27 mouse cellular contexts compared by ENCODE assay signal in the genomic region with DNA sequence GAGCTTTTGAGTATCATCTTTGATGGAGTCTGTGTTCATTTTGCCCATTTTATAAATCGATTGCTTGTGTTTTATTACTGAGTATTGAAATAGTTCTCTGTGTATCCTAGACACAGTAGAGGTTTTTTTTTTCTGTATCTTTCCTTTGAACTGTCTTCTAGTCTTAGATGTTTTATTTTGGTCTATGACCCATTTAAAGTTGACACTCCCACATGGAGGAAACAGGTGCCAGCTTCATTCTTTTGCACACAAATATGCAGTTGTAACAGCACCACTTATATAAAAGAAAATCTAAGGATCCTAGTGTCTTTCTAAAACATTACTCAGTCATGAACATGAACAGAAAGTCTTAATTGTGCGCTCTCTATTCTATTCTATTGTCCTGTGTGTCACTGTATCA.
A peak's percentile ranks its signal among the peaks of the same experiment; 100 is the strongest.
DNase-seq lines count a peak whose midpoint lies in the region; ATAC-seq lines count a peak whose summit lies in the region.
"Had no signal": no experiment of that assay in that cellular context is flagged by ENCODE, and none has a peak within 500 bp of the region (broad histone marks: within the 10 kb centered on the region; RNA-seq: fewer than 3 reads in every experiment).

No protein-coding gene starts in this region.

- H3K9me3 ChIP-seq in hindbrain, embryonic 10.5 days = no peaks in the 10 kb centered on the region
- H3K9me3 ChIP-seq: embryonic facial prominence, embryonic 10.5 days; embryonic facial prominence, embryonic 12.5 days; forebrain, embryonic 13.5 days; forebrain, embryonic 15.5 days had no signal

- ATAC-seq in frontal cortex, adult (ENCODE audit: low TSS enrichment) = peak; percentile 91
- ATAC-seq: activated CD4-positive, CD25-positive, alpha-beta regulatory T cell, adult 4 months; CD4-positive, CD25-positive, alpha-beta regulatory T cell, adult 4 months; forebrain, embryonic 13.5 days; forebrain, embryonic 15.5 days; Patski had no signal

- WGBS in hindbrain, embryonic 10.5 days = 88% methylated on average over 2 of the region's 2 CpGs

- DNase-seq in frontal cortex, postnatal 14 days (ENCODE audit: low spot score in 2 of 2) = no peak
- peak; percentile 12 for DNase-seq in left cerebral cortex, adult 11 months (ENCODE audit: low spot score)
- DNase-seq in left cerebral cortex, adult 18-20 months (ENCODE audit: low spot score in 2 of 2) = no peak
- DNase-seq in right cerebral cortex, adult 2 months (ENCODE audit: low spot score in 2 of 2) = peak; percentile 21 to 31
- DNase-seq in right cerebral cortex, postnatal 25 days = no peak
- peak; percentile 64 for DNase-seq in telencephalon, adult 2 months (ENCODE audit: low read depth, low spot score)
- DNase-seq in hindbrain, embryonic 10.5 days (ENCODE audit: low spot score) = no peak
- DNase-seq: adrenal gland, adult 8-10 months; adrenal gland, postnatal 14 days; adrenal gland, postnatal 36 days; B cell, adult 2 months; cerebellum, adult 11 months; cerebellum, adult 18-20 months; cerebellum, adult 8-10 months; cerebellum, adult 9-11 months; cerebellum, postnatal 14 days; cerebellum, postnatal 36 days had no signal

- no peak overlapping the region for H3K27ac ChIP-seq in hindbrain, embryonic 10.5 days
- H3K27ac ChIP-seq: embryonic facial prominence, embryonic 10.5 days; embryonic facial prominence, embryonic 12.5 days; forebrain, embryonic 13.5 days; forebrain, embryonic 15.5 days had no signal

- no peaks in the 10 kb centered on the region for H3K36me3 ChIP-seq in hindbrain, embryonic 10.5 days
- H3K36me3 ChIP-seq: embryonic facial prominence, embryonic 10.5 days; embryonic facial prominence, embryonic 12.5 days; forebrain, embryonic 15.5 days; G1E had no signal

- no peaks in the 10 kb centered on the region for H3K27me3 ChIP-seq in hindbrain, embryonic 10.5 days (ENCODE audit: insufficient read depth, poor library complexity, severe bottlenecking)
- H3K27me3 ChIP-seq: CH12.LX; embryonic facial prominence, embryonic 12.5 days; forebrain, embryonic 13.5 days; forebrain, embryonic 15.5 days had no signal

- no peaks in the 10 kb centered on the region for H3K4me1 ChIP-seq in hindbrain, embryonic 10.5 days (replicated peaks)
- H3K4me1 ChIP-seq: embryonic facial prominence, embryonic 10.5 days; embryonic facial prominence, embryonic 12.5 days; forebrain, embryonic 13.5 days; forebrain, embryonic 15.5 days had no signal

- H3K4me3 ChIP-seq in hindbrain, embryonic 10.5 days = no peak overlapping the region
- H3K4me3 ChIP-seq: embryonic facial prominence, embryonic 10.5 days; embryonic facial prominence, embryonic 12.5 days; forebrain, embryonic 13.5 days; forebrain, embryonic 15.5 days had no signal

Comparison
In these comparisons a context has a peak if more than half of its experiments do, and no peak if none do; other contexts are left out.
1. DNase-seq: peak in left cerebral cortex, adult 11 months (single experiment), right cerebral cortex, adult 2 months (2 of 2) and telencephalon, adult 2 months (single experiment); none in frontal cortex, postnatal 14 days (0 of 2), left cerebral cortex, adult 18-20 months (0 of 2), right cerebral cortex, postnatal 25 days (single experiment) and hindbrain, embryonic 10.5 days (single experiment).